Mouse (Mus musculus): Measurements from ENCODE around the gene Gm14401. TPM values are rescaled to one million over a fixed set of nuclear protein-coding genes. Genes with fewer than 3 reads are reported as not detected.
"Not testable (repeated sequence)": the region's sequence is repeated elsewhere in the genome, so short reads cannot be mapped to it uniquely, and the experiment has no call there.

Gene Gm14401
- not detected in 2 replicates for total RNA-seq (2015; ENCODE audit: low replicate concordance)
- total RNA-seq (2017; ENCODE audit: low replicate concordance), result not detected in 2 replicates

DNA sequence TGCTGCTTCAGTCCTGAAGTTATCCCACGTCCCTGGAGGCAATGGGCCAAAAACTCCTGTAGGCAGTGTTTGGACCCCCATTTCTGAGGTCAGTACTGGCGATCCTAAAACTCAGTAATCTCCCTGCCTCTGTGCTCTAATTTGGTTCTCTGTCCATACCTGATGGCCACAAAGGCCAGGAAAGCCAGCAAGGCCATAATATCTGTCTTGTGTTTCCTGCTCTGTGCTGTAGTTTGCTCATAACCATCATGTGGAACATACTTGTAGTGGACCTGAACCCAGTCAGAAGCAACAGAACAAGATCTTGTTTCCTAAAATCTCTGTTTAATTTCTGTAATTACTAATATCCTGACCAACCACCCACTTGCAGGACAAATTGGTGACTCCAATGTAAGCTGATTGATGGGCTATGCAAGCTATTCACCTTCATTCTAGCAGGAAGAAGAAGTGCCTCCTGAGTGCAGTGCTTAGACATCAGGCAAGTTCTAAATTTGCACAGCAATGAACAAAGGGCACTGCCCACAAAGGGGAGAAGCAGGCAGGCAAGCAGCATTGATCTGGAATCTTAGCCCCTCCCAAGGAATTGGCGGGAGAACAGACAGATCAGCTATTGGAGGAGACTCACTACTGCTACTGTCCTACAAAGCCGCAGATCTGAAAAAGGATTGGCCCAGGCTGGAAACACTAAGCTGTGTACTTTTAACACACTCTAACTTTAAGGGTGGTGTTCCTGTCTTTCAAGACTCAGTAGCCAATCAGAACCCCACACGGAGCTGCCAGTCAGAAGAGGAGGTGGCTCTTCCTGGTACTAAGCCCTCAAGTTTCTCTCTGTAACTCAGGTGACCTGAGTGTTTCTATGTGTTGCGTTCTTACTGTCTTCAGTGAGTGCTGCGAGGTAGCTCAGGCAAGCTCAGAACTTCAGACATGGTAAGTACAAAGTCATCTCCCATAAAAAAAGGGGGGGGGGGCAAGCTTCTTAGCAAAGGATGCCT is at the start of gene Gm14401:
Gene Gm14401, plus strand, starts transcription at position 889 of the 992 bp plus-strand sequence.
- ATAC-seq (replicated peaks; ENCODE audit: low FRiP score, poor library complexity, severe bottlenecking), result not testable (repeated sequence)

DNA sequence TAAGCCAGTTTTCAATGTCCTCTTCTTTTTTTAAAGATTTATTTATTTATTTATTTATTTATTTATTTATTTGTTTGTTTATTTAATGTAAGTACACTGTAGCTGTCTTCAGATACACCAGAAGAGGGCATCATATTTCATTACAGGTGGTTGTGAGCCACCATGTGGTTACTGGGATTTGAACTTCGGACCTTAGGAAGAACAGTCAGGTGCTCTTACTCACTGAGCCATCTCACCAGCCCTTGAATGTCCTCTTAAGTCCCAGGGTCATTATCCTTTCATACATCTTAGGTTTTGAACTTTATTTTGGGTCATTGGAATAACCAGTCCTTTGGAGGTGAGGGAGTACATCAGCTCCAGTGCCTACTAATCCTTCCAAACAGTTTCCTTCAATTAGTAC is 1.3 kb upstream of the Gm14401 start:
- ATAC-seq (replicated peaks; ENCODE audit: low FRiP score, poor library complexity, severe bottlenecking), result not testable (repeated sequence)

DNA sequence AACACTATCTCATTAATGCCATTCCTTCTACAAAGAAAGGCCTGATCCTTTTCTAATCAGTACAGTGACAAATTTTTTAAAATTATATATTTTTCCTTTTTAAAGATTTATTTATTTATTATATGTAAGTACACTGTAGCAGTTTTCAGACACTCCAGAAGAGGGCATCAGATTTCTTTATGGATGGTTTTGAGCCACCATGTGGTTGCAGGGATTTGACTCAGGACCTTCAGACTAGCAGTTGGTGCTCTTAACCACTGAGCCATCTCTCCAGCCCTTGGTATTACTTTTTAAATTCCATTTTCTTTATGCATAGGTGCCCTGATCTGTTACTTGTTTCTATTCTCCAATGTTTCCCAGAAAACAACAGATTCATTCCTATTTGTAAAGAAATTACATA is 895 bp downstream of the Gm14401 start:
- not testable (repeated sequence) for ATAC-seq (replicated peaks; ENCODE audit: low FRiP score, poor library complexity, severe bottlenecking)

DNA sequence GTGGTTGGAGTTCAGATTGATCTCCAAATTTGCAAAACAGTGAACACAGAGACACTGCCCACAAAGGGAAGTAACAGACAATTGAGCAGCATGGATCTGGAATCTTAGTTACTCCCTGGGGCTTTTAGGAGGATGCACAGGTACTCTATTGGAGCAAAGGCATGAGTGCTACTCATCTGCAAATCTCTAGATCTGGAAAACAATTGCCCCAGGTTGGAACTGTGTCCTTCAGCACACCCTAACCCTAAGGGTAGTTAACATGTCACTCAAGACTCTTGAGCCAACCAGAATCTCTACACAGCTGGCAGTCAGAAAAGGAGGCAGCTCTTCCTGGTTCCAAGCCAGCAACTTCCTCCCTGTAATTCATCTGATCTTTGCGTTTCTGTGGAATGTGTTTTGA is 5.7 kb downstream of the Gm14401 start:
- not testable (repeated sequence) for ATAC-seq (replicated peaks; ENCODE audit: low FRiP score, poor library complexity, severe bottlenecking)

DNA sequence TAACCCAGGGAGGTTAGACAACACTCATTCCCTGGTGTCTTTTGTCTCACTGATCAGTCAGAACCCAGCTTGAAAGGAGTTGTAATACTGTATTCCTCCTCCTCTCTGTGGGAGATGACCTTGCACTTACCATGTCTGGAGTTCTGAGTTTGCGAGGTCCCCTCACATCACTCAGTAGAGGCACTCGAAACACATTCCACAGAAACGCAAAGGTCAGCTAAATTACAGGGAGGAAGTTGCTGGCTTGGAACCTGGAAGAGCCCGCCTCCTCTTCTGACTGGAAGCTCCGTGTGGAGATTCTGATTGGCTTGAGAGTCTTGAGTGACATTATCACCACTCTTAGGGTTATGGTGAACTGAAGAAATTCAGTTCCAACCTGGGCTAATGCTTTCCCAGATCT is 35.0 kb downstream of the Gm14401 start:
- ATAC-seq (replicated peaks; ENCODE audit: low FRiP score, poor library complexity, severe bottlenecking), result not testable (repeated sequence)

DNA sequence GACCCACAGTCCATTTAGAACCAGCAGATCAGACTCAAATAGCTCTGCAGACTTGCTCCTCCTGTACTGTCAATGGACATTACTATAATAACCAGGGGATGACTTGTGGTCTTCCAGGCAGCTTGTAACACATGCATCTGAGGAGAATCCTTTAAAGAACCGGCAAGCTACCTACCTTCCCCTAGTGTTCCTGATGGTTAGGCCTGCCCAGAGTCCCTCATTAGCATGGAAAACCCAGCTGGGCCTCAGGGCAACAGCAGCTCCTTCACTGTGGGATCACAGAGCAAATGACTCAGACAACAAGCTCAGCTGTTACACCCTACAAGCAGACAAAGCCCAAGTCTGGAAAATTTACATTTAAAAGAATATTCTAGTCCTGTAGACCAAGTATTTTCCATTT is 55.0 kb downstream of the Gm14401 start:
- not testable (repeated sequence) for ATAC-seq (replicated peaks; ENCODE audit: low FRiP score, poor library complexity, severe bottlenecking)

Other genes starting within 250 kb of the Gm14401 start
- not detected in 2 replicates for gene Gm14408, start 243.2 kb upstream of the Gm14401 start, total RNA-seq (2015; ENCODE audit: low replicate concordance)
- gene Gm14408, start 243.2 kb upstream of the Gm14401 start, total RNA-seq (2017; ENCODE audit: low replicate concordance), result not detected in 2 replicates
- gene Gm14296, start 146.5 kb upstream of the Gm14401 start, total RNA-seq (2015; ENCODE audit: low replicate concordance), result 4.6 TPM in 1 of 2 replicates, not detected in the other
- gene Gm14296, start 146.5 kb upstream of the Gm14401 start, total RNA-seq (2017; ENCODE audit: low replicate concordance), result 1.3 and 3.0 TPM in 2 replicates
- gene Gm14419, start 73.4 kb upstream of the Gm14401 start, total RNA-seq (2015; ENCODE audit: low replicate concordance), result not detected in 2 replicates
- 1.5 and 4.1 TPM in 2 replicates for gene Gm14419, start 73.4 kb upstream of the Gm14401 start, total RNA-seq (2017; ENCODE audit: low replicate concordance)
- gene Gm14410, start 132.1 kb downstream of the Gm14401 start, total RNA-seq (2015; ENCODE audit: low replicate concordance), result not detected in 2 replicates
- gene Gm14410, start 132.1 kb downstream of the Gm14401 start, total RNA-seq (2017; ENCODE audit: low replicate concordance), result 1.3 TPM in 1 of 2 replicates, not detected in the other
- gene Gm14409, start 192.7 kb downstream of the Gm14401 start, total RNA-seq (2015; ENCODE audit: low replicate concordance), result not detected in 2 replicates
- not detected in 2 replicates for gene Gm14409, start 192.7 kb downstream of the Gm14401 start, total RNA-seq (2017; ENCODE audit: low replicate concordance)
- gene Gm14412, start 250.0 kb downstream of the Gm14401 start, total RNA-seq (2015; ENCODE audit: low replicate concordance), result not detected in 2 replicates
- gene Gm14412, start 250.0 kb downstream of the Gm14401 start, total RNA-seq (2017; ENCODE audit: low replicate concordance), result not detected in 2 replicates

All from erythroid progenitor cell, adult 5-6 weeks (primary cell).